Mouse (Mus musculus) hindbrain, embryonic 13.5 days (tissue): ENCODE results near the gene Kctd6. TPM values are rescaled to one million over a fixed set of nuclear protein-coding genes. Genes with fewer than 3 reads are reported as not detected.

ENCODE experiments used
- ATAC-seq: fragments of 200-750 bp; cut with Nextera tagmentation; 2 replicates; pipeline ENCODE4 v1.8.0; 2017; ENCODE audit warnings: moderate TSS enrichment; ENCODE audit not compliant: low FRiP score
- H3K27ac ChIP-seq: fragments of 300-500 bp; sonication (generic); 2 replicates; pipeline ENCODE4 v1.5.1; 2015; ENCODE audit warnings: inconsistent platforms, mild to moderate bottlenecking, moderate library complexity
- H3K27me3 ChIP-seq: fragments of 300-500 bp; sonication (generic); 2 replicates; pipeline ENCODE4 v1.6.1; 2015; ENCODE audit warnings: mild to moderate bottlenecking, inconsistent platforms
- H3K36me3 ChIP-seq: fragments of 300-500 bp; sonication (generic); 2 replicates; pipeline ENCODE4 v1.6.1; 2015; ENCODE audit warnings: mild to moderate bottlenecking, inconsistent platforms
- H3K4me1 ChIP-seq: fragments of 300-500 bp; sonication (generic); replicated peaks from 2 replicates; pipeline ENCODE4 v1.6.1; 2015; ENCODE audit warnings: inconsistent platforms
- H3K4me2 ChIP-seq: fragments of 300-500 bp; sonication (generic); 2 replicates; pipeline ENCODE4 v1.6.1; 2015; ENCODE audit warnings: inconsistent platforms, mild to moderate bottlenecking, moderate library complexity
- H3K4me3 ChIP-seq: fragments of 300-500 bp; sonication (generic); 2 replicates; pipeline ENCODE4 v1.5.1; 2015; ENCODE audit warnings: mild to moderate bottlenecking, inconsistent platforms
- H3K9ac ChIP-seq: fragments of 300-500 bp; sonication (generic); 2 replicates; pipeline ENCODE4 v1.6.1; 2015; ENCODE audit warnings: mild to moderate bottlenecking, inconsistent platforms
- H3K9me3 ChIP-seq: fragments of 300-500 bp; sonication (generic); 2 replicates; pipeline ENCODE4 v1.6.1; 2016; ENCODE audit warnings: inconsistent platforms
- WGBS: fragments of 180-500 bp; shearing (Covaris S2); methylation state at CpG from one replicate; pipeline ENCODE4 v1.1.7; 2015; 5-methylcytosine and 5-hydroxymethylcytosine counted together
- polyA plus RNA-seq: library from polyadenylated mRNA; unstranded; fragments of >200 nt; fragmentation: Nextera tagmentation; extraction: Ambion mirVana; gene quantifications from 2 replicates; pipeline ENCODE4 v1.2.1, GENCODE M21; 2015

The Kctd6 gene
- polyA plus RNA-seq, 1 experiment from 2014 or later: 5.1 TPM

GRCm38 (mm10) chr14:8218238-8218637 is 4.3 kb downstream of the Kctd6 start:
- Histone ChIP-seq H3K4me3 (no peak overlapping the region), H3K27me3 (peaks cover 32% of the 10 kb centered on the region), H3K36me3 (peaks cover 8% of the 10 kb centered on the region), H3K27ac (no peak overlapping the region; the same call in 1 of the 2 replicates), H3K9me3 (no peaks in the 10 kb centered on the region), H3K4me1 (peaks cover 44% of the 10 kb centered on the region), H3K4me2 (peak overlapping the region; percentile 32), H3K9ac (no peak overlapping the region)
- 28% methylated on average over 7 of the region's 7 CpGs for WGBS
- ATAC-seq: no peak

- Histone ChIP-seq H3K4me2 (peak overlapping the region; percentile 32), H3K27ac (peak overlapping the region; percentile 55), H3K27me3 (peaks cover 32% of the 10 kb centered on the region), H3K36me3 (peaks cover 11% of the 10 kb centered on the region), H3K9ac (peak overlapping the region; percentile 46; the same call in 1 of the 2 replicates), H3K9me3 (no peaks in the 10 kb centered on the region), H3K4me1 (peaks cover 41% of the 10 kb centered on the region), H3K4me3 (no peak overlapping the region)
- WGBS: 6% methylated on average over 10 of the region's 10 CpGs
- no peak for ATAC-seq
Observed at GRCm38 (mm10) chr14:8218730-8219380, 4.9 kb downstream of the Kctd6 start.

- Histone ChIP-seq H3K4me1 (peaks cover 37% of the 10 kb centered on the region), H3K4me3 (no peak overlapping the region), H3K9me3 (no peaks in the 10 kb centered on the region), H3K27me3 (peaks cover 32% of the 10 kb centered on the region), H3K4me2 (no peak overlapping the region), H3K9ac (no peak overlapping the region), H3K36me3 (peaks cover 13% of the 10 kb centered on the region), H3K27ac (no peak overlapping the region)
- no peak for ATAC-seq
- whole genome bisulfite sequencing: 34% methylated on average over 11 of the region's 11 CpGs
Observed at GRCm38 (mm10) chr14:8219876-8220275, 5.9 kb downstream of the Kctd6 start.

- no peak overlapping the region for H3K9ac ChIP-seq
- peaks cover 32% of the 10 kb centered on the region for H3K27me3 ChIP-seq
- peaks cover 33% of the 10 kb centered on the region for H3K4me1 ChIP-seq
- no peak overlapping the region for H3K4me2 ChIP-seq
- ATAC-seq: no peak
- H3K36me3 ChIP-seq: peaks cover 13% of the 10 kb centered on the region
- 60% methylated on average over 7 of the region's 7 CpGs for WGBS
- H3K4me3 ChIP-seq: no peak overlapping the region
- H3K27ac ChIP-seq: no peak overlapping the region
- H3K9me3 ChIP-seq: no peaks in the 10 kb centered on the region
Observed at GRCm38 (mm10) chr14:8220306-8220705, 6.4 kb downstream of the Kctd6 start.

- no peak for ATAC-seq
- no peak overlapping the region for H3K4me2 ChIP-seq
- 95% methylated on average over 2 of the region's 2 CpGs for WGBS
- no peak overlapping the region for H3K4me3 ChIP-seq
- H3K9ac ChIP-seq: no peak overlapping the region
- peaks cover 29% of the 10 kb centered on the region for H3K27me3 ChIP-seq
- H3K4me1 ChIP-seq: peaks cover 26% of the 10 kb centered on the region
- peaks cover 13% of the 10 kb centered on the region for H3K36me3 ChIP-seq
- H3K9me3 ChIP-seq: no peaks in the 10 kb centered on the region
- no peak overlapping the region for H3K27ac ChIP-seq
Observed at GRCm38 (mm10) chr14:8220912-8221311, 7.0 kb downstream of the Kctd6 start.

GRCm38 (mm10) chr14:8222561-8222960 is 8.6 kb downstream of the Kctd6 start:
- WGBS: 96% methylated on average over 16 of the region's 16 CpGs
- ATAC-seq: no peak

GRCm38 (mm10) chr14:8223506-8224293 is 9.8 kb downstream of the Kctd6 start:
- Histone ChIP-seq H3K9me3 (no peaks in the 10 kb centered on the region), H3K27me3 (0 out of 2 replicates have a peak, but pooled peaks cover 6% of the 10 kb centered on the region), H3K4me1 (peaks cover 13% of the 10 kb centered on the region), H3K4me3 (no peak overlapping the region), H3K27ac (no peak overlapping the region), H3K9ac (no peak overlapping the region), H3K4me2 (no peak overlapping the region), H3K36me3 (peaks cover 13% of the 10 kb centered on the region)
- ATAC-seq: no peak
- 91% methylated on average over 10 of the region's 10 CpGs for whole genome bisulfite sequencing

More at GRCm38 (mm10) chr14:8222561-8222960, 8.6 kb downstream of the Kctd6 start:
- H3K27ac ChIP-seq: no peak overlapping the region
- no peak overlapping the region for H3K4me3 ChIP-seq
- H3K27me3 ChIP-seq: peaks cover 13% of the 10 kb centered on the region; the same call in 1 of the 2 replicates
- H3K4me2 ChIP-seq: no peak overlapping the region
- no peaks in the 10 kb centered on the region for H3K9me3 ChIP-seq
- no peak overlapping the region for H3K9ac ChIP-seq
- peaks cover 20% of the 10 kb centered on the region for H3K4me1 ChIP-seq
- peaks cover 13% of the 10 kb centered on the region for H3K36me3 ChIP-seq

GRCm38 (mm10) chr14:8224805-8225204 is 10.9 kb downstream of the Kctd6 start:
- H3K36me3 ChIP-seq: peaks cover 13% of the 10 kb centered on the region
- H3K27ac ChIP-seq: no peak overlapping the region
- WGBS: 83% methylated on average over 2 of the region's 2 CpGs
- no peak for ATAC-seq
- H3K9me3 ChIP-seq: no peaks in the 10 kb centered on the region
- H3K4me1 ChIP-seq: peaks cover 3% of the 10 kb centered on the region
- H3K4me2 ChIP-seq: no peak overlapping the region
- H3K9ac ChIP-seq: no peak overlapping the region
- no peak overlapping the region for H3K4me3 ChIP-seq
- H3K27me3 ChIP-seq: 0 out of 2 replicates have a peak, but pooled peaks cover 3% of the 10 kb centered on the region

- 90% methylated on average over 9 of the region's 9 CpGs for WGBS
Observed at GRCm38 (mm10) chr14:8229367-8230019, 15.6 kb downstream of the Kctd6 start.

GRCm38 (mm10) chr14:8232155-8232910 is 18.4 kb downstream of the Kctd6 start:
- Histone ChIP-seq H3K4me2 (no peak overlapping the region), H3K4me1 (no peaks in the 10 kb centered on the region), H3K9ac (no peak overlapping the region), H3K27ac (no peak overlapping the region), H3K36me3 (no peaks in the 10 kb centered on the region), H3K9me3 (no peaks in the 10 kb centered on the region), H3K27me3 (no peaks in the 10 kb centered on the region), H3K4me3 (no peak overlapping the region)
- WGBS: 87% methylated on average over 6 of the region's 6 CpGs
- no peak for ATAC-seq

More at GRCm38 (mm10) chr14:8229367-8230019, 15.6 kb downstream of the Kctd6 start:
- no peaks in the 10 kb centered on the region for H3K36me3 ChIP-seq
- ATAC-seq: no peak
- H3K4me3 ChIP-seq: no peak overlapping the region
- H3K4me2 ChIP-seq: no peak overlapping the region
- no peaks in the 10 kb centered on the region for H3K4me1 ChIP-seq
- no peaks in the 10 kb centered on the region for H3K27me3 ChIP-seq
- H3K27ac ChIP-seq: no peak overlapping the region
- H3K9me3 ChIP-seq: no peaks in the 10 kb centered on the region
- H3K9ac ChIP-seq: no peak overlapping the region

GRCm38 (mm10) chr14:8233252-8233651 is 19.3 kb downstream of the Kctd6 start:
- no peak overlapping the region for H3K9ac ChIP-seq
- no peaks in the 10 kb centered on the region for H3K27me3 ChIP-seq
- no peak overlapping the region for H3K27ac ChIP-seq
- WGBS: 77% methylated on average over 1 of the region's 1 CpGs
- H3K9me3 ChIP-seq: no peaks in the 10 kb centered on the region
- no peak for ATAC-seq
- H3K36me3 ChIP-seq: no peaks in the 10 kb centered on the region
- no peak overlapping the region for H3K4me2 ChIP-seq
- H3K4me3 ChIP-seq: no peak overlapping the region
- no peaks in the 10 kb centered on the region for H3K4me1 ChIP-seq

- no peaks in the 10 kb centered on the region for H3K4me1 ChIP-seq
- H3K36me3 ChIP-seq: no peaks in the 10 kb centered on the region
- H3K4me2 ChIP-seq: no peak overlapping the region
- H3K27ac ChIP-seq: no peak overlapping the region
- no peak overlapping the region for H3K9ac ChIP-seq
- no peak for ATAC-seq
- H3K27me3 ChIP-seq: no peaks in the 10 kb centered on the region
- no peaks in the 10 kb centered on the region for H3K9me3 ChIP-seq
- no peak overlapping the region for H3K4me3 ChIP-seq
Observed at GRCm38 (mm10) chr14:8241816-8242215, 27.9 kb downstream of the Kctd6 start.
